Mouse (Mus musculus) lung, adult 2 months (tissue): ENCODE measurements around the gene Kcnq5.

Experiments
- CTCF ChIP-seq: fragments of 200-500 bp; IDR thresholded peaks from 2 replicates; pipeline ENCODE4 v1.5.1; 2011; ENCODE audit warnings: mild to moderate bottlenecking, low read length, control low read depth; ENCODE audit not compliant: insufficient read depth
- POLR2A ChIP-seq: fragments of 200-500 bp; IDR thresholded peaks from 2 replicates; pipeline ENCODE4 v1.6.1; 2011; ENCODE audit warnings: low read depth, mild to moderate bottlenecking, control low read depth, low read length, borderline replicate concordance; ENCODE audit errors: extremely low read depth

GRCm38 (mm10) chr1:21777560-21777959, 184.2 kb downstream of the Kcnq5 start:
- TF ChIP-seq POLR2A (no peak), CTCF (no peak)
